Mouse (Mus musculus): ENCODE measurements at regions not wholly inside any gene's neighbourhood (a gene's known extent, or its start where the extent isn't known, plus 50 kb on each side); places are given as distances from the start of the nearest gene placed in this dataset.
A peak's percentile ranks its signal among the peaks of the same experiment; 100 is the strongest.

- no peak overlapping the region for H3K4me3 ChIP-seq (replicated peaks)
- no peaks in the 10 kb centered on the region for H3K9me3 ChIP-seq
- H3K27me3 ChIP-seq, result no peaks in the 10 kb centered on the region
- H3K27ac ChIP-seq, result 0 out of 2 replicates have a peak overlapping the region, but pooled peaks have one; percentile 8
- H3K4me1 ChIP-seq (replicated peaks), result peaks cover 20% of the 10 kb centered on the region
- H3K4me2 ChIP-seq (replicated peaks), result no peak overlapping the region
- ATAC-seq, result no peak
- H3K9ac ChIP-seq (replicated peaks), result no peak overlapping the region
- WGBS, result 57% methylated on average over 5 of the region's 5 CpGs
- no peaks in the 10 kb centered on the region for H3K36me3 ChIP-seq
These were observed 490.7 kb upstream of the Camk1g start for GRCm38 (mm10) chr1:193860767-193861299.

- WGBS, result 39% methylated on average over 2 of the region's 2 CpGs
- no peaks in the 10 kb centered on the region for H3K27me3 ChIP-seq
- peaks cover 20% of the 10 kb centered on the region for H3K4me1 ChIP-seq (replicated peaks)
- 0 out of 2 replicates have a peak, but pooled peaks have one; percentile 60 for ATAC-seq
- H3K9me3 ChIP-seq, result no peaks in the 10 kb centered on the region
- 0 out of 2 replicates have a peak overlapping the region, but pooled peaks have one; percentile 8 for H3K27ac ChIP-seq
- H3K4me2 ChIP-seq (replicated peaks), result no peak overlapping the region
- no peaks in the 10 kb centered on the region for H3K36me3 ChIP-seq
- no peak overlapping the region for H3K4me3 ChIP-seq (replicated peaks)
- H3K9ac ChIP-seq (replicated peaks), result no peak overlapping the region
These were observed 490.3 kb upstream of the Camk1g start for GRCm38 (mm10) chr1:193860354-193860753.

GRCm38 (mm10) chr1:193859257-193860125, 489.4 kb upstream of the Camk1g start:
- ATAC-seq, result peak; percentile 34; the same call in 1 of the 2 replicates
- Histone ChIP-seq H3K36me3 (no peaks in the 10 kb centered on the region), H3K9ac (replicated peaks) (0 out of 2 replicates have a peak overlapping the region, but pooled peaks have one; percentile 1), H3K27ac (peak overlapping the region; percentile 41), H3K27me3 (no peaks in the 10 kb centered on the region), H3K4me2 (replicated peaks) (0 out of 2 replicates have a peak overlapping the region, but pooled peaks have one; percentile 4), H3K4me3 (replicated peaks) (no peak overlapping the region), H3K9me3 (no peaks in the 10 kb centered on the region), H3K4me1 (replicated peaks) (peaks cover 20% of the 10 kb centered on the region)
- WGBS, result 28% methylated on average over 10 of the region's 10 CpGs

GRCm38 (mm10) chr1:193847922-193848321, 477.8 kb upstream of the Camk1g start:
- H3K4me3 ChIP-seq (replicated peaks), result no peak overlapping the region
- H3K27ac ChIP-seq, result no peak overlapping the region
- H3K4me2 ChIP-seq (replicated peaks), result no peak overlapping the region
- ATAC-seq, result peak; percentile 45; the same call in 1 of the 2 replicates
- peaks cover 8% of the 10 kb centered on the region for H3K4me1 ChIP-seq (replicated peaks)
- WGBS, result 52% methylated on average over 5 of the region's 5 CpGs
- H3K9ac ChIP-seq (replicated peaks), result no peak overlapping the region
- H3K36me3 ChIP-seq, result no peaks in the 10 kb centered on the region
- H3K27me3 ChIP-seq, result no peaks in the 10 kb centered on the region
- no peaks in the 10 kb centered on the region for H3K9me3 ChIP-seq

GRCm38 (mm10) chr1:193844868-193845267, 474.8 kb upstream of the Camk1g start:
- no peaks in the 10 kb centered on the region for H3K36me3 ChIP-seq
- no peaks in the 10 kb centered on the region for H3K9me3 ChIP-seq
- no peak overlapping the region for H3K4me3 ChIP-seq (replicated peaks)
- H3K27ac ChIP-seq, result no peak overlapping the region
- H3K4me1 ChIP-seq (replicated peaks), result peaks cover 8% of the 10 kb centered on the region
- H3K4me2 ChIP-seq (replicated peaks), result no peak overlapping the region
- no peaks in the 10 kb centered on the region for H3K27me3 ChIP-seq
- ATAC-seq, result no peak
- no peak overlapping the region for H3K9ac ChIP-seq (replicated peaks)

- no peak overlapping the region for H3K4me3 ChIP-seq (replicated peaks)
- peaks cover 8% of the 10 kb centered on the region for H3K4me1 ChIP-seq (replicated peaks)
- no peaks in the 10 kb centered on the region for H3K9me3 ChIP-seq
- H3K27ac ChIP-seq, result no peak overlapping the region
- ATAC-seq, result no peak
- no peak overlapping the region for H3K4me2 ChIP-seq (replicated peaks)
- WGBS, result 87% methylated on average over 1 of the region's 1 CpGs
- no peak overlapping the region for H3K9ac ChIP-seq (replicated peaks)
- H3K36me3 ChIP-seq, result no peaks in the 10 kb centered on the region
- H3K27me3 ChIP-seq, result no peaks in the 10 kb centered on the region
These were observed 474.4 kb upstream of the Camk1g start for GRCm38 (mm10) chr1:193844461-193844860.

- no peaks in the 10 kb centered on the region for H3K36me3 ChIP-seq
- H3K4me1 ChIP-seq (replicated peaks), result no peaks in the 10 kb centered on the region
- H3K27me3 ChIP-seq, result no peaks in the 10 kb centered on the region
- H3K4me2 ChIP-seq (replicated peaks), result no peak overlapping the region
- no peaks in the 10 kb centered on the region for H3K9me3 ChIP-seq
- no peak overlapping the region for H3K9ac ChIP-seq (replicated peaks)
- no peak overlapping the region for H3K27ac ChIP-seq
- no peak overlapping the region for H3K4me3 ChIP-seq (replicated peaks)
- WGBS, result 81% methylated on average over 3 of the region's 3 CpGs
- ATAC-seq, result no peak
These were observed 430.9 kb upstream of the Camk1g start for GRCm38 (mm10) chr1:193800998-193801397.

GRCm38 (mm10) chr1:193790579-193790978, 420.5 kb upstream of the Camk1g start:
- 56% methylated on average over 2 of the region's 2 CpGs for WGBS
- no peak for ATAC-seq
- Histone ChIP-seq H3K9ac (replicated peaks) (no peak overlapping the region), H3K9me3 (no peaks in the 10 kb centered on the region), H3K27me3 (no peaks in the 10 kb centered on the region), H3K36me3 (no peaks in the 10 kb centered on the region), H3K4me1 (replicated peaks) (peaks cover 10% of the 10 kb centered on the region; the same call in 1 of the 2 replicates), H3K4me3 (replicated peaks) (no peak overlapping the region), H3K27ac (no peak overlapping the region), H3K4me2 (replicated peaks) (no peak overlapping the region)

GRCm38 (mm10) chr1:193788496-193788895, 418.4 kb upstream of the Camk1g start:
- Histone ChIP-seq H3K4me3 (replicated peaks) (no peak overlapping the region), H3K4me2 (replicated peaks) (no peak overlapping the region), H3K9me3 (no peaks in the 10 kb centered on the region), H3K36me3 (no peaks in the 10 kb centered on the region), H3K4me1 (replicated peaks) (no peaks in the 10 kb centered on the region), H3K27ac (no peak overlapping the region), H3K27me3 (no peaks in the 10 kb centered on the region), H3K9ac (replicated peaks) (no peak overlapping the region)
- 86% methylated on average over 2 of the region's 2 CpGs for WGBS
- no peak for ATAC-seq

GRCm38 (mm10) chr1:193787417-193787816, 417.3 kb upstream of the Camk1g start:
- Histone ChIP-seq H3K9me3 (no peaks in the 10 kb centered on the region), H3K27me3 (no peaks in the 10 kb centered on the region), H3K9ac (replicated peaks) (no peak overlapping the region), H3K4me1 (replicated peaks) (no peaks in the 10 kb centered on the region), H3K27ac (no peak overlapping the region), H3K4me2 (replicated peaks) (no peak overlapping the region), H3K4me3 (replicated peaks) (no peak overlapping the region), H3K36me3 (no peaks in the 10 kb centered on the region)
- 3% methylated on average over 1 of the region's 1 CpGs for WGBS
- ATAC-seq, result no peak

- no peak overlapping the region for H3K4me3 ChIP-seq (replicated peaks)
- no peak for ATAC-seq
- H3K36me3 ChIP-seq, result no peaks in the 10 kb centered on the region
- no peaks in the 10 kb centered on the region for H3K4me1 ChIP-seq (replicated peaks)
- H3K4me2 ChIP-seq (replicated peaks), result no peak overlapping the region
- no peaks in the 10 kb centered on the region for H3K9me3 ChIP-seq
- no peaks in the 10 kb centered on the region for H3K27me3 ChIP-seq
- H3K27ac ChIP-seq, result no peak overlapping the region
- WGBS, result 78% methylated on average over 1 of the region's 1 CpGs
- no peak overlapping the region for H3K9ac ChIP-seq (replicated peaks)
These were observed 414.9 kb upstream of the Camk1g start for GRCm38 (mm10) chr1:193784966-193785365.

- no peaks in the 10 kb centered on the region for H3K36me3 ChIP-seq
- H3K9me3 ChIP-seq, result no peaks in the 10 kb centered on the region
- no peak overlapping the region for H3K4me3 ChIP-seq (replicated peaks)
- no peak for ATAC-seq
- no peak overlapping the region for H3K4me2 ChIP-seq (replicated peaks)
- no peak overlapping the region for H3K27ac ChIP-seq
- no peak overlapping the region for H3K9ac ChIP-seq (replicated peaks)
- H3K4me1 ChIP-seq (replicated peaks), result no peaks in the 10 kb centered on the region
- 66% methylated on average over 2 of the region's 2 CpGs for WGBS
- no peaks in the 10 kb centered on the region for H3K27me3 ChIP-seq
These were observed 414.4 kb upstream of the Camk1g start for GRCm38 (mm10) chr1:193784526-193784925.

Measured in midbrain, embryonic 13.5 days (tissue).